Mouse (Mus musculus): ENCODE data around the gene Znrf3.

Znrf3 gene

GRCm38 (mm10) chr11:5307024-5307905 is 137.4 kb downstream of the Znrf3 start:
- DNase-seq = no peak

GRCm38 (mm10) chr11:5306017-5306416 is 138.6 kb downstream of the Znrf3 start:
- DNase-seq = no peak

GRCm38 (mm10) chr11:5304526-5304925 is 140.1 kb downstream of the Znrf3 start:
- no peak for DNase-seq

- no peak for DNase-seq
Observed at GRCm38 (mm10) chr11:5298007-5298372, 146.7 kb downstream of the Znrf3 start.

GRCm38 (mm10) chr11:5297148-5298006 is 147.3 kb downstream of the Znrf3 start:
- no peak for DNase-seq

- no peak for DNase-seq
Observed at GRCm38 (mm10) chr11:5296576-5297115, 148.0 kb downstream of the Znrf3 start.

DNA sequence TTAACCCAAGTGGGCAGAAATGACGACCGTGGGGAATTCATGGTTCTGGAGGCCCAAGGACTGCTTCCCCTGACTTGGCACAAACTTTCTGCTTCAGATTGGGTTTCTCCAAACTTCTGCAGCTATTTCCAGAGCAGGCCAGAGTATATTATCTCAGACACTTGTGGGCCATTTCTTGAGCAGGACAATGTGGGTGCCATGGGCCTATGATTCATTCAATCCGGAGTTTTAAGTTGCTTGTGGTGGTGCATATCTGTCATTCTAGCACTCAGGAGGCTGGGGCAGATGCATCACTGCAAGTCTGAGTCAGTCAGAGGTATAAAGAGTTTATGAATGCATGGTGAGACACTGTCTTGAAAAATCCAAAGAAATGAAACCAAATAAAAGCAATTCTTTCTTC is 149.8 kb downstream of the Znrf3 start:
- DNase-seq = no peak

DNA sequence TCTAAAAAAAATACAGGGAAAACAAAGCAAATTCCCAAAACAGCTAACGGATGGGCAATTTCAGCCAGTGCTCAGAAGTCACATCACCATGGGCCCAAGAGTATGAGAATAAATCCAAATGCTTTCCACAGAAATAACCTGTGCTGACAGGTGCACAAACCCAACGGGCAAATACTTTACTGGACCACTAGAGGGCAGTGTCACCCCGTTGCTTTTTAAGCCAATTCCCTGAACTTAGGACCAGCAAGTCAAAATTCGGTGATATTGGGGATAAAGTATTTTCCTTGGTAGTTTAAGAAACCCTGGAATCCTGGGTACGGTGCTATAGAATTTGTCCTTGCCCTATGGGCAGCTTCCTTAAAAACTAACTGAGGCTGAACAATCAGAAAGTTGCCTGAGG is 154.0 kb downstream of the Znrf3 start:
- DNase-seq = peak; percentile 75

DNA sequence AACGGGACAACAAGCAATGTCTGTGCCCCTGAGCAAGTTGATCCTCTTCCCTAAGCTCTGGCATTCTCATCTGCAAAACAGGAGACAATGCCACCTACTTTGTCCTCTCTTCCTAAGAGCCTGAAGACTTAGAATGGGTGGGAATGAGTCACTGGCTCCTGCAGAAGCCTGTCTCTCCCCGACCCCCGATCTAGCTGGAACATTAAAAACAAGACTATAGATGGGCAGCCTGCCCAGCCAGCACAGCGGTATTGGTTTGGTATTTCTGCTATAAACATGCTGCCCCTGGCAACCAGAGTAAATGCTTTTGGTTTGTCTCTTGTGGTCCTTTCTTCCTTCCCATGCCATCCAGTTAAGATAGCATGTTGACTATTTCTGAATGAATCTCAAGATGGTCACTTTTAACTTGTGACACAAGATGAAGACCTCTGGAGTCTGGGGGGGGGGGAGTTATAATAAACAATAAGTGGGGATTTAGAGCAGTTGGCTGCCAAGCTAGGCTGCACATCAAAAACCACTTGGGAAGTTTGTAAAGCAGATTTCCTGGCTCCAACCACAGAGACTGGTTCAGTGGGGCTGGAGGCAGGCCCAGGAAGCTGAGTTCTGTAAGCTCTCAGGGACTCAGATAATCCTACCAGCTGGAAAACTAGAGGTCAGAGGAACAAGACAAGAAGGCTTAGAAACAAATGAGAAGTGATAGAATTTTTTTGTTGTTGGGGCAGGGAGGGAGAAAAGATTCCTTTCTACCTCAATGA is 154.6 kb downstream of the Znrf3 start:
- DNase-seq = no peak

GRCm38 (mm10) chr11:5283987-5284386 is 160.7 kb downstream of the Znrf3 start:
- DNase-seq = no peak

DNA sequence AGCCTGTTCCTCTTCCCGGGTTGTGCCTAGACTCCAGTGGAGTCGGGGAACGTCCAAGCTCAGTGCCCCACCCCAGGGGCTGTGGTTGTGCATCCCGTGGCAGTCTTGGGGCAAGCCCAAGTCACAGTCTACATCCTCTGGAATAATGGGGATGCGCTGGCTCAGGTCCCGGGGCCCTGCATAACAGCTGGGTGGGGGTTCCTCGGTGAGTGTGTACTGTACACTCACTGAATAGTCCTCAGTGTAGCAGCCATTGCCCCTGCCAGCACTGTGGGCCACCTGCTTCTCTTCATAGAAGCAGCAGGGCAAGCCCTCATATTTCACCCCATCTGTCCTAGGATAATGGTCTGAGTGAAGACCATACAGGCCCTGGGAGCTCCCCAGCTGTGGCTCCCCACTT is 163.7 kb downstream of the Znrf3 start:
- DNase-seq = no peak

DNA sequence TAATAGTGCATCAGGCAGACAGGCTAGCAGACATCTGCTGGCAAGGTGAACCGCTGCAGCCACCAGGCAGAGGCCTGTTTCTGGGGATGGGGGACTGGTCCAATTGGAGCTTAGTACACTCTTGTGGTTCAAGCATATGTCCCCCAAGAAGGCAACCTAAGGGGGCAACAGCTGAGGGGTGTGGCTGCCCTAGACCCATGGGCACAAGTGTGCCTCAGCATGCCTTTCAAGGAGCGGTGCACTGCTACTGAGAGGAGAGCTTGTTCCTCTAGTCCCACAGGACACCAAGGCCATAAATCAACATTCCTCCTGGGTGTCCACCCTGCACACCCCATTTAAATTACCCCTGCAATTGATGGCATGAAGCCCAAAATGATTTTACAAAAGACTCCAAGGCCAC is 166.2 kb downstream of the Znrf3 start:
- no peak for DNase-seq

GRCm38 (mm10) chr11:5277307-5277971 is 167.2 kb downstream of the Znrf3 start:
- DNase-seq = no peak

- no peak for DNase-seq
Observed at GRCm38 (mm10) chr11:5275216-5275615, 169.4 kb downstream of the Znrf3 start.

GRCm38 (mm10) chr11:5272536-5273234 is 172.0 kb downstream of the Znrf3 start:
- no peak for DNase-seq

DNA sequence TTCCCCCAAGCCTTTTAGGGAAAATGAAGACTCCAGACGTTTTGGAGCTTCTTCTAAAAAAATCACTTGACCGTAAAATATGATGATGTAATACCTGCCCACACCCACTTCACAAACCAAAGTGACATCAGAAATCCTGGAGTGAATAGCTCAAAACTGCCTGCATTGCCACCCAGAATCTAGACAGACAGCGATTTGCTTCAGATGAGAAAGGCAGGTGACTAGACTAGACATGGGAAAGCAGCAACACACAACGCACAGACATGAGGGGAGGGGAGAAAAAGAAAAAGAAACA is 172.6 kb downstream of the Znrf3 start:
- DNase-seq = no peak

DNA sequence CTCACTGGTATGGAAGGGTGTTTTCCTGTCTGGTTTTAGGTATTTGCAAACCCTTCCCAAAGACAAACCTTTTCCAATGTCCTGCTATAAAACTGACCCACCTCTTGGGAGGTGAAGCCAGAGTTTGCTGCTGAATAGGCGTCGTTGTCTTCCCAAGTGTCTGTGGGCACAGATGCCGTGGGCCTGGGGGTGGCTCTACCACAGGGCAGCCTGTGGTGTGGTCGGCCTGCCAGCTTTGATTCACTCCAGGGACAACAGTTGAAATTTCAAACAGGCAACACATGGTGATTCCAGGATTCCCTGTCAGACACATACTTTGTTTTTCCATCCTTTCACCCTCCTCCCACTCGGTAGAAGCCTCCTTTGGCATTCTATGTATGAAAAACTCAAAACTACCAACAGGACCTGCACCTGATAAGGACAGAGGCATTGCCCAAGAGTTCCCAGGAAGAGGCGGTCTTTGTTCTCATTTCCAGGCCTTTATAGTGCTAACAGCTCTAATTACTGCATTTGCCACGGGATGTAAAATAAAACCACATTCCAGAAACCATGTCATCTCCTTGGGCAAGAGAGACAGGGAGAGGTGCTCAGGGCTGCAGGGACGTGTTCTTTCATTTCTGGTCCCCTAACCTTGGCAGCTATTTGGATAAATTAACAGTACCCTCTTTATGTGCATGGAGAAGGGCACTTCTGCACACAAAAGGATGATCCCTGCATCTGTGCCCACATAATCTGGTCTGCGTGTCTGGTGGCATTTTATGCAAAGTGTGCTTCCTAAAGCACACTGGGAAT is 173.2 kb downstream of the Znrf3 start:
- DNase-seq = no peak

DNA sequence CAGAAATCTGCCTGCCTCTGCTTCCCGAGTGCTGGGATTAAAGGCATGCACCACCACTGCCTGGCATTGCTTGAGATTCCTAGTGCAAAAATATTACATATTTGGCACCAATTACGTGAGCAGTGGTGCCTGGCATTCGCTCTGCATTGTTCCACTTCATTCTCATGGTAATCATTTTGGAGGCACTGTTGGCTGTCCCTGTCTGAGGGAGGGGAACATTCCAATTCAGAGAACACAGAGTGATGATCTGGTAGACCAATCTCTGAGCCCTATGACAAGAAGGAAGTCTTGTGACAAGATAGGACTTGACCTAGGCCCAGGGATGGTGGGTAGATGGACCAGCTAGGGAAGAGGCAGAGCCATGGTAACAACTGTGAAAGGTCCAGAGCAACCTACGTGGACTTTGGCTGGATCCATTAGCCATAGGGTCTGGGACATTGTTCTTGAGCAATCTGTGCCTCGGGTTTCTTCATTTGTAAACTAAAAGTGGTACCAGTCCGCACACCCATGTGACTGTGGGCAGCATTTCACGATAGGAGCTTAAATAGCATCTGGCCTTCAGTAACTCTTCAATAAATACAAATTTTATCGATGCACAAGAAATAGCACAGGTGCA is 174.7 kb downstream of the Znrf3 start:
- no peak for DNase-seq

GRCm38 (mm10) chr11:5265764-5266163 is 178.9 kb downstream of the Znrf3 start:
- no peak for DNase-seq

DNA sequence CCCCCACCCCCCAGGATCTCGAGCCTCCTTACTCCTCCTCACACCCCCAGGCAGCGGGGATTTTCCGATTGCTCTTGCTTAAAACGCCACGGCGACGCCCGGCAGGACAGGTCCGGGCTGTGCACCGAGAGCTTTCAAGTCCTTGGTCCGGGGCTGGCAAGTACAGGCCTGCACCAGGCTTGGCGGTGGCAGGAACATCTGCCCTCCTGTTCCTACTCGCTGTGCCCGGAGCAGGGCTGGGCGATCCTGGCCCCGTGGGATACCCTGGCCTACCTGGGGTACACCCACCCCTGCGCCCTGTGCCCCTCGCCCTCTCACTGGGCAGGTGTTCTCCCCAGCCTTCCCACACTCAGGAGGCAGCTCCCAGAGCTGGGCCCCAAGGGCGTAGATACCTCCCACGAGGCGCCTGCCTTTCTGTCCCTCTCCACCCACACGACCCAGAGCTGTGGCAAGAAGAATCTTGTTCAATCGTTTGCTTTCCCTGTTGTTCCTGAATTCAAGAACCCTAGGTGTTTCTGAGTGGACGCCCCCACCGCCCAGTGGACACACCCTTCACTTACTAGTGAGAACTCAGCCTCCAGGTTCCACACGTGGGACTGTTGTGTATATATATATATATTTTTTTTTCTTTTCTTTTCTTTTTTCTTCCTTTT is 181.4 kb downstream of the Znrf3 start:
- DNase-seq = peak; percentile 19

Measured in cerebellum, adult 9-10 months (tissue).